Mouse (Mus musculus): Measurements from ENCODE around the gene Astn1.

DNA sequence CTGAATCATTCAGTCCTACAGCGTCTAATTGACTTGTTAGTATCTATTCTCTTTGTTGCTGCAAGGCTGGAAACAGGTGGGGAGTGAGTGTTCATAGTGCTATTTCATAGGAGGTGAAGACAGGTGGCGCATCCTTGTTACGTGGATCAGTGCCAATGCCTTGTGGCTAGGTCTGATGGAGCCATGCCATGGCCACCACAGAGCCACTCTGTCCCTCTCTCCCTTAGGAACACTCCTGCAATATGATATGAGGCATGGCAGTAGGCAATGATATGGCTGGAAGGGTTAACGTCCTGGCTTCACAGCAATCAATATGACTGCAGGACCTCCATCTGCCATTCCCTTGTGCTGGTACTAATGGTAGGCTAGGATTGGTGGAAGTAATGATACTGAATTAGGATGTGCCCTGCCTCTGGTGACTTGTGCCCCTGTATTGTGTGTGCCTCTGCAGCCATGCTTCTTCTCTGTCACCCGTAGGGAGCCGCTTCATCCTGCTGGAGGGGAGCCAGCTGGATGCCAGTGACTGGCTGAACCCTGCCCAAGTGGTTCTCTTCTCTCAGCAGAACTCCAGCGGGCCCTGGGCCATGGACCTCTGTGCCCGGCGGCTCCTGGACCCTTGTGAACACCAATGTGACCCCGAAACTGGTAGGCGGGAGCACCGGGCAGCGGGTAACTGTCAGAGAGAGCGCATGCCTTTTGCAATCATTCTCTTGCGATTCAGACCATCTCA is 148.6 kb downstream of the Astn1 start:
- no peak for TF ChIP-seq CTCF (IDR thresholded peaks at IDR 0.05; ENCODE audit: control insufficient read depth, insufficient read depth, insufficient replicate concordance, low read depth, low read length)
- no peak for TF ChIP-seq POLR2A (IDR thresholded peaks at IDR 0.05; ENCODE audit: control insufficient read depth, low read depth, low read length)
